Mouse (Mus musculus) lung, adult 18-20 months (tissue): ENCODE results near the gene Slc25a19.
"Not testable (repeated sequence)": the region's sequence is repeated elsewhere in the genome, so short reads cannot be mapped to it uniquely, and the experiment has no call there.

Experiments
- DNase-seq, 2 experiments: peaks; one replicate each; pipeline ENCODE4 v3.0.0; 2022; ENCODE audit warnings: mixed read lengths in 2 of 2

Slc25a19 gene

DNA sequence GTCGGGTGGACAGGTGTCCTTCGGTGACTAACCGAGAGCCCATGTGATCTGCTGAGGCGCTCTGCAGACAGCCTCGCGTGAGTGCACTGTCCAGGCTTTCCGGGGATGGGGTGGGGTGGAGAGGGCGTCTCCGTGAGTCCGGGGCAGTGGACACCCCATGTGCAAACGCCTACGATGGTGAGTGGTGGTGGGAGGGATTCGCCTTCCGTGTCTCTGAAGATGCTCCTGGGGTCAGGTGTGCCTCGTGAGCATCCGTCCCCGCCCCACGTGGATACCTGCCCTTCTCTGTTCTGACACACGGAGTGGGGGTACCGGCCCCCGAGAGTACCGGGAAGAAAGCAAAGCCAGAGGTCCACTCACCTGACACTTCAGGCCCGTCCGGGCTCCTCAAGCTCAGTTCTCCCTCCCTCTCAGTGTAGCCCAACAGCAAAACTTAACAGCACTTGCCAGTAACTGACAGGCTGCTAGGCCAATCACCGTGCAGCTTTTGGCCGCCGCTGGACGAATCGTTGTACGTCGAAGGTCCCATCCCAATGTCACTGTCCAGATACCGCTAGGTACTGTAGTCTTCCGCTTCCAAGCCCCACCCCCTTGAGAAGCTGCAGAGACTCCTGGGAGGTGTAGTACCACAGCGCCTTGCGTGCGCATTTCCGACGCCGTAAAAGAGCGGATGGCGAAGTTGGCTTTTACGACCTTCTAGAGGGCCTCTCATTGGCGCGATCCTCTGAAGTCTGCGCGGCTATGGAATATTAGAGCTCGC lies at the start of gene Slc25a19:
Gene Slc25a19, minus strand, starts transcription at position 591 of the 760 bp plus-strand sequence.
- DNase-seq, result peak; percentile 100

DNA sequence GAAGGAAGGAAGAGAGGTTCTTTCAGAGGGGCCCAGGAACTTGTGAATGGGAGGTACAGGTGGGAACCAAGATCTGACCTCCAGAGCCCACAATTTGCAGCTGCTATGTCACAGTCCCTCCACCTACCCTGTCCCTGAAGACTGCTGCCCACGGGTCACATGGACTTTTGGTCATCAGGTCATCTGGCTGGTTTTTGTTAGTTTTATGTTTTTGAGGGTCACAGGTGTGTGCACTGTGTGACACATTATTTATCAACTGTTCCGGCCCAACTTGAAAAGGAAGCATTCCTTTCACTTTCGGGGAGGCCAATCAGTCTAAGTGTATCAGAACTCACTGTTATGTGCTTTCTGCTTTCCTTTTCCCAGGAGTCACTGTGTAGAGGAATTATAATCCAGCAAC lies 49.4 kb upstream of the Slc25a19 start:
- no peak for DNase-seq

DNA sequence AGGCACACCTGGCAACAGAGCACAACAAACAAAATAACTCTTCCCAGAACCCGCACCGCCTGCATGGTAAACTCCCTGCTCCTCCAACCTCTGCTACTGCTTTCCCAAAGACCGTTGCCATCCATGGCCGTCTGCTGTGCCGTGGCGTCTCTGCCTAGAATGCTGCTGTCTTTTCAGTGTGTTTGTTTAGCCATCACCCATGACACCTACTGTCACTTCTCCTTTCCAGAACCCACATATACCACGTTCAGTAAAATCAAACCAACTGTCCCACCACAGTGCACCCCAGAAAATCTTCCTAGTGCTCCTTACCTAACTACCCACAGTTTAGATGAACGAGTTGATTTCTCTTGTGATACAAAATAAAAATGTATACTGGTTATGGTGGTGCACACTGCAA lies 48.6 kb upstream of the Slc25a19 start:
- no peak for DNase-seq

GRCm38 (mm10) chr11:115674235-115674865 lies 46.3 kb upstream of the Slc25a19 start:
- no peak for DNase-seq

- no peak for DNase-seq
These were observed 45.6 kb upstream of the Slc25a19 start for GRCm38 (mm10) chr11:115673471-115674234.

DNA sequence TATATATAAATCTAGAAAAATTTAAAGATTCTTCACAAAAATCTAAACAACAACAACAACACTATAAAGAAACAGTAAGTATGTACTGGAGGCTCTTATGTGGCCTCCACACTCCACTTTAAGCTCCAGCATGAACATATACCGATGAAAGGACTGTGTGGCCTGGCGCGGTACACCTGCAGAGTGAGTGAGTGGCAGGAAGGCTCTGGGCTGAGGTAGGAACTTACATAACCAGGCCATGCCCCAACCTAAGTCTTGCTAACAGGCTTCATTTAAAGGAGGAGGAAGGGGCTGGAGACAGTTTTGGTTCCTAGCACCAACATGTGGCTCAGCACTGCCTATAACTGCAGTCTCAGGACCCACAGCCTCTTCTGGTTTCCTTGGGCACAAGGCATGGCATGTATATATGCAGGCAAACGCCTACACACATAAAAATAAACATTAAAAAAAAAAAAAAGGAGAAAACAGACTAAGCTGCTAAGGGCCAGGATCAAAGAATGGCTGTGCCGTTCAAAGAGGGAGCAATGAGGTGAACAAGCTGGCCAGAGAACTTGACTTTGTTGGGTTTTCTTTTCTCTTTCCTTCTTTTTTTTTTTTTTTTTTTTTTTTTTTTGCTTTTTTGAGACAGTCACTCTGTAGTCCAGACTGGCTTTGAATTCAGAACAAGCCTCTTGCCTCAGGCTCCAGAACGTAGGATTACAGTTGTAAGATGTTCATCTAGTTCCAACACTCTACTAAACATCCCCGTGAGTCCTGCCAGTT lies 44.3 kb upstream of the Slc25a19 start:
- no peak for DNase-seq

DNA sequence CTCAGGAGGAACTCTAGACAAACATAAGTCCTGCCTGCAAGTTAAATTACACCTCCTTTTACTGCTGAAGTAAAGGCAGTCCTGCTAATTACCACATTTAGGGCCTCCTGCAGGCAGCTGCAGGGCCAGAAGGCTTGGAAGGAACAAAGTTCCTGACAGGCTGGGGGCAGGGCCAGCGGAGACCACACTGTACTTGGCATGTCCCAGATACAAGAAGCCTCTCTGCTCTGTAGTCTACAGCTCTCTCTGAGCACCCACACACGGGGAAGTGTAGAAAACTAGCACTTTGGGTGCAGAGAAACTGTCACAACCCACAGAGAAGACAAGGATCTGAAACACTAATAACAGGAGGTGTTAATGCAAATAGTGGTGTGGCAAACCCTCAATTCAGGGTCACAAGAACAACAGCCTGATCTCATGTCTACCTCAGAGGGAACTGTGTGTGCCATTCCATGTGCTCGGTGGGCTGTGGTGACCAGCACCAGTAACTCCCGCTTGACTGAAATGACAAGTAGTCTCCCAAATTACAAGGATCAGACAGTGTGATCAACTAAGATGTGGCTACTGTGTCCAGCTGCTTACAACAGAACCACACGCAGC lies 42.5 kb upstream of the Slc25a19 start:
- DNase-seq, result no peak

- no peak for DNase-seq
These were observed 35.7 kb upstream of the Slc25a19 start for GRCm38 (mm10) chr11:115663676-115664335.

DNA sequence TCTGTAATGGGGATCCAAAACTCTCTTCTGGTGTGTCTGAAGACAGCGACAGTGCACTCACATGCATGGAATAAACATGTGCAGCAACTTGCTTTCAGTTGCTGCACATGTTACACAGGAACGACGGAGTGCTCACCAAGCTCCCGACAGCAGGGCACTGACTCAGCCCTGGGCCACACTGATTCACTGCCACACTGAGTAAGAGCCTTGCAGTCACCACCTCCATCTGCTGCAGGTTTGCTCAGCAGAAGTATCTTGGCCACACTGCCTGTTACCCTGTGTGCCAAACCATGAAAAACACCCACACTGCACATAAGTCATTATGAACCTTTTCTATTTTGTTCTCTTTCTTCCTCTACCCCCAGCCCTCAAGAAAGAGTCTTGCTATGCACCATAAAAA lies 32.3 kb upstream of the Slc25a19 start:
- no peak for DNase-seq

DNA sequence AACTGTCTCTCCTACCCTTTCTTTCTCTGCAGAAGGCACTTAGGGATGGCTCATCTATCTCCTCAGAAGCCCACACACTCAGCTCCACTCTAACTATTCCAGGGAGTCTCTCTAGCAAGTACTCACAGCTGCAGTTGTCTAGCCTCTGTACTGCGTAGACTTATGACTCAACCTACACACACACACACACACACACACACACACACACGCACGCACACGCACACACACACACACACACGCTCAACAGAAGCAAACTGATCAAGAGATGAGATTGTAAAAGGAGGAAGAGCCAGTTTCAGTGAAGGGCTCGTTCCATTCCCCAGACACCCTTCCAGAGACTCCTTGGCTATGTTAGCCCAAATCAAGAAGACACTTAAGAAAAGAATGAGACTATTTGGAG lies 30.4 kb upstream of the Slc25a19 start:
- no peak for DNase-seq

DNA sequence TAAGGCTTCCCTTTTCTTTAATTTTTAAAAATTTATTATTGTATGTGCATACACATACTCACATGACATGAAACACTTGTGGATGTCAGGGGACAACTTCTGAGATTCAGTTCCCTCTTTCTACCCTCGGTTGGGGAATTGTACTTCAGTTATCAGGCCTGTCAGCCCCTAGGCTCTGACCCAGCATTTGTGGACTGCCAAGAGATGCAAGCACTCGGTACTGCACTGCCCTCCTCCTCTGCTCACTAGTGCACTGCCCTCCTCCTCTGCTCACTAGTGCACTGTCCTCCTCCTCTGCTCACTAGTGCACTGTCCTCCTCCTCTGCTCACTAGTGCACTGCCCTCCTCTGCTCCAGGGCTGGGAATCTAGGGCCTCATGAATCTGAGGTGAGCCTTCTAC lies 26.0 kb upstream of the Slc25a19 start:
- no peak for DNase-seq

GRCm38 (mm10) chr11:115653194-115653593 lies 25.1 kb upstream of the Slc25a19 start:
- DNase-seq, result no peak

DNA sequence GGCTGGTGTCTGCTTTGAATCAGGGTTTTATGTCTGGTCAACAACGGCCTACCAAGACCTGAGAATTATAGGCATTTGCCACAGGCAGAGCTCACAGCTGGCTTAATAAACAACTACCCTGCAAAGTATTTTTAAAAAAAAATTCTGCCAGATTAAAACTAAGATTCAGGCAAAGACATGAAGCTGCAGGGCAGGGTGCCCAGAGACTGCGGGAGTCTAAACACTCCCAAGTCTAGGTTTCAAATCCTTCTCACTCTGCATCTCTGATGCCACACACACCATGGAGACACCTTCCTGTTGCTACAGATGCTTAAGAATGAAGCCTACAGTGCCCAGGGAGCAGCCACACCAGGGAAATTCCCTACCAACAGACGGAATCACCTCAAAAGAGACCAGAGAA lies 23.6 kb upstream of the Slc25a19 start:
- no peak for DNase-seq

GRCm38 (mm10) chr11:115649706-115650105 lies 21.6 kb upstream of the Slc25a19 start:
- no peak for DNase-seq

GRCm38 (mm10) chr11:115647459-115647858 lies 19.4 kb upstream of the Slc25a19 start:
- DNase-seq, result peak in 1 of 2 experiments; percentile 65

- no peak for DNase-seq
These were observed 18.3 kb upstream of the Slc25a19 start for GRCm38 (mm10) chr11:115646439-115646838.

DNA sequence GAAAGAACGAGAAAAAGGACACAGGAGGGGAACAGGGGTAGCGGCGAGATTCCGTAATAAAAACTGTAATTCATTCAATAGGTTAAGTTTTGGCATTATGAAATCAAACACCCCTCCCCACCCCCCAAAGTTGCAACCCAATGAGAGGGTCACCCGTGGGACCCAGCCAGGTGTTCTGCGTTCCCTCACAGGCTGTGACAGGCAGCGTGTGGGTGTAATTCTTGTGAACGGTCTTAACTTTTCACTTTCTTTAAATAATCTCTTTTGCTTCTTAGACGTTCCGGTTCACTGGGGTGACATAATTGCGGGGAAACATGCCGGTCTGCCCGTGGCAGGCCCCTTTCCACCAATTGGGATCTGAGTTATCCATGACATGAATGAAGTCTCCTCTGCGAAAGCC lies 17.4 kb upstream of the Slc25a19 start:
- DNase-seq, result not testable (repeated sequence)

DNA sequence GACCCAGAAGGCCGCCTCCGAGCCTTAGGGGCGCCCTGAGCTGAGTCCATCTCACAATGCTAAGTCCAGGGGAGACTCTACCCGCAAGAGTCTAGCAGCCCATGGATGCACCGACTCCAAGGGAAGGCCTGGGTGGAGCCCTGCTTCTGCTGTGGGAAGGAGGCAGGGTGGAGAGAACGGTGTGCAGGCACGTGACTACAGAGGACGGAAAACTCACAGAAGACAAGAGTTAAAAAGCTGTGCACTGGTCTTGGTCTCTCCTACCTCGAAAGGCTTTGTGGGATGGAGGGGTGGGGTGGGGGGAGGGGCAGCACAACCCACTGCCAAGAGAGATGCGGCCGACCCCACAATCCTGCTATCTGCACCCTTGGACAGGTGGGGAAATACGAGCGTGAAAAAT lies 16.2 kb upstream of the Slc25a19 start:
- DNase-seq, result no peak

- no peak for DNase-seq
These were observed 15.2 kb upstream of the Slc25a19 start for GRCm38 (mm10) chr11:115643265-115643664.

GRCm38 (mm10) chr11:115642705-115643104 lies 14.6 kb upstream of the Slc25a19 start:
- no peak for DNase-seq

GRCm38 (mm10) chr11:115641664-115642036 lies 13.6 kb upstream of the Slc25a19 start:
- no peak for DNase-seq
